Mouse (Mus musculus) spleen, postnatal 10 days (tissue): ENCODE results near the gene Tmsb15a.
"Not testable (repeated sequence)": the region's sequence is repeated elsewhere in the genome, so short reads cannot be mapped to it uniquely, and the experiment has no call there.

Source experiments
- DNase-seq, 2 experiments: peaks; one replicate each; pipeline ENCODE4 v3.0.0; 2021 to 2022; ENCODE audit warnings: low spot score in 2 of 2

Tmsb15a gene

DNA sequence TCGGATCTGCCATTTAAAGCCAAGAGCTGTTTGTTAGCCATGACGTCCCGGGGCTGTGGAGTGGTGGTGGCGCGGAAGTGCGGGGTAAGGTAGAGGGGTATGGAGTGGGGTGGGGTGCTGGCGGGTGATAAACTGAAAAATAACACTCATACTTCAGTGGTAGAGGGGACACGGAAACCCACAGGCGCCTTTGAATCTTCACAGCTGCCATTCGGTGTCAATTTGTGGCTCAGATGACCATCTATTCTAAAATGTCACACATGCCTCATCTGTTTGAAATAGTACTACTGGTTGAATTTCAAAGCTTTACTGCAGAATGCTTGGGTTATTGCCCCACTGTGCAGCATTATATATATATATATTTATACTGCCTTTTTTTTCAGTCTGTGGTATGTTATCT lies at the start of gene Tmsb15a:
Gene Tmsb15a, minus strand, starts transcription at position 101 of the 400 bp plus-strand sequence.
- no peak for DNase-seq

DNA sequence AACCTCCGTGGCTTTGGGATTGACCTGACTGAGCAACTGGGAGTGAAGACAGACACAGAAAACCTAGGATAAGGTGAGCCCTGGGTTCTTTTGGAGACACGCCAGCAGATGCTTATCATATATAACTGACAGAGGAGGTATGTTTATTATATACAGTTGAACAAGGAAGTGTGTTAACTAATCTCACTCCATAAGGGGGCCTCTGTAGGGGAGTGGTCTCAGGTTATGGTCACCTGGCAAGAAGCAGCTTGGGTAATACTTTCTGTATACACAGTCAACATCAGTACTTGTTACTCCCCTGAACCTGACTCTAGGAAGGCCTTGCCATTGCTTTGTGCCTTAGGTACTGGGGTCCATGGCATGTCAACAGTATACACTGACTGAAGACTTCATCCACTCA lies 43.5 kb upstream of the Tmsb15a start:
- DNase-seq: no peak

DNA sequence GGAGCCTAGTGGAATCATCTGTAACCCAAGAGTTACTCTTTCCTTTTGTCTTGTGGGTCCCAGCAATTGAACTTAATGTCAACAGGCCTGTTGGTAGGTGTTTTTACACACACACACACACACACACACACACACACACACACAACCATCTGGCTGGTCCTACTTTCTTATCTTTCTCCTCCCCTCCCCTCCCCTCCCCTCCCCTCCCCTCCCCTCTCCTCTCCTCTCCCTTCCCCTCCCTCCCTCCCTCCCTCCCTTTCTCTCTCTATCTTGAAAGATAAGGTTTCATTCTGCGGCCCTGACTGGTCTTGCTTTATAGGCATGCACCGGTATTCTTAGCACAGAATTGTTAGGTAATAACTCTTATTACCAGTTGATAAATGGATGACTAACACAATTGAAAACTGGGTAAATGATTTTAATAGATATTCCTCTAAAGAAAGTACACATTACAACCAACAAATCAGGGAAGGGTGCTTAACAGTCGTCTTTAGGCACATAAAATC lies 43.0 kb upstream of the Tmsb15a start:
- DNase-seq: no peak

DNA sequence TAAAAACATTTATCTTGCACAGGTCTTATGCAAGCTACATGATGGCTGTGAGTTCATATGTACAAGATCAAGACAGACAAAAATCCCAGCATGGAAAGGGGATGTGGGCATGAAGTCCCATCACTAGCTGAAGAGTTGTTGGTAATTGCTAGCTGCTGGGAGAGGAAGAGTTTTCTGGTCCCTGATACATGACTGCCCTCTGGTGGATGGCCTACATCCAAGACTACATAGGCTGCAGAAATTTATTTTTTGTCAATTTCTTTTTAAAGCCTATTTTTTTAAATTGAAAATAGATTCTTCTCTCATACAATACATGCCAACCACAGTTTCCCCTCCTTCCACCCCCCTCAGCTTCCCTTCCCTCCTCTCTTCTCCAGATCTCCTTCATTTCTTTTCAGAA lies 36.6 kb upstream of the Tmsb15a start:
- peak in 1 of 2 experiments; percentile 15 for DNase-seq

DNA sequence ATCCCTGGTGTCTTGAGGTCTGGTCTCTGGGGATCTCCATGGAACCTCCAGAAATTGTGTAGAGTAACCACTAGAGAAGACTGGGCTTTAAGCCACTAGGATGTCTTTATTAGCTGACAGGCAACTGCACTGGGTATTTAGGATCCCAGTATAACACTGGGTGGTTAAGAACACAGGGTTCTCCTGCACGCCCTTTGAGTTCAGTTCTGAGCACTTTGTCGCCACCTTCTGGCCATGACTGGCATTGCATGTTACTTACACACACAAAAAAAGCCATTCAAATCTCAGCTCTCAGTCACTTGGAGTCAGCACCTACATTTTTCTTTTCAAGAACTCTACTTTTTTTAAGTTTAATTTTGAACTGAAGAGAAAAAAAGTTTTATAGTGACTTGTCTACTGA lies 27.8 kb upstream of the Tmsb15a start:
- DNase-seq: peak; percentile 58 to 77

DNA sequence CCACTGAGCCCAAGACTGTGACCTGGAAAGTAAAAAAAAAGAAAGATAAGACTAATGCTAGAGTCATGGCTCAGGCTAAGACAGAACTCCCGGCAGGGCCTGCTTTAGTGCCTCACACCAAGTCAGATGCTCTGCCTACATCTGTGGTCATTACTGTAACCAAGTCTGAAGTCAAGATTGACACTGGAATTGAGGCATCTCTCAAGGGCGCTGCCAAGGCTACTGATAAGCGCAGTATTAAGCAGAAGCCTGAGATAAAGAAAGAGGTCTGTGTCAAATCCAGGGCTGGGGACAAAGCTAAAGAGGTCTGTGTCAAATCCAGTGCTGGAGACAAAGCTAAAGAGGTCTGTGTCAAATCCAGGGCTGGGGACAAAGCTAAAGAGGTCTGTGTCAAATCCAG lies 20.3 kb upstream of the Tmsb15a start:
- DNase-seq: not testable (repeated sequence)

DNA sequence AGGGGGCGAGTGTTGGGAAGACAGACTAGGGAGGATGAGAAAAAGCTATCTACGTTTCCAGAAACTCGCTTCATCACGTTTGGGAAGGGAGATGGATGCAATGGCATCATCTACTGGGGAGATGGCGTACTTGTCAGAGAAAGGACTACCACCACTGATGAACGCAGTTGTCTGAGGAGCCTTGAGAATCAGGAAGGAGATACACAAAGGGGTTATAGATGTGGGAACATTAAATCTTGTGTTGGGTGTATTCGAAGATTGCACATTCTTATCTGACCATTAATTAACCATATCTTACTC lies 17.9 kb upstream of the Tmsb15a start:
- DNase-seq: no peak

DNA sequence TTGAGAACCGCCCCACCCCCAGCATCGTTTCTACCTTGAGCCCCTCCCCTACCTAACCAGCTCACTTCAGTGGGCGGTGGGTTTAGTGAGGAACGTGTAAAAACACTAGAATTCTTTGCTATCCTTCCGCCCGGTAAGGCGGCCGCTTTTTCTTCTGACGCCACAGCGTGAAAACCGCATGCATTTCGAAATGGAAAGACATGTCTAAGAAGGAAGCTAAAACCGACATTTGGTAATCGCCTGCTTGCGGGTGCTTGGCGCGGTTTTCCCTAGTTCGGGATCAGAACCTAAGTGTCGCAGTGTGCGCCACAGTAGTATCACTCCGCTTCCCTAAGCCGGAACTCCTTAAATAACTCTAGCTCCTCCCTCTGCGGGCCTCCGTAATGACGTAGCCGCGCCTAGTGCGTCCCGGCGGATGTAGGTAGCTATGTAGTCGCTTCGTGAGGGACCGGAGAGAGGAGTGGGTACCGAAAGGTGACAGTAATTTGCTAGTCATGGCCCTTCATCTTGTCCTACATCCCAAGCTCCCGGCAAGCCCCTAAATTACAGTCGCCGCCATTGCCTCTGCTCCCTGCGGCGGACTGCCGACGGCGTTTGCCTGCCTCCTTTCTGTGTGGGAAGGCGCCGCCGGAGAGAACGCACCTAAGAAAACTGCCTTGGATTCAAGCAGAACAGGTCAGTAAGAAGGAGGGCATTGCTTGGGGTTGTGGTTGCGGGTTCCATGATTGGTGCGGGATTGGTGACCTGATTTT lies 17.4 kb upstream of the Tmsb15a start, which contains the start of the genes Armcx5 and Gprasp1:
Gene Armcx5, plus strand, starts transcription at position 430 of the 752 bp plus-strand sequence.
Gene Gprasp1, plus strand, starts transcription at position 430 of the 752 bp plus-strand sequence.
- DNase-seq: peak; percentile 66 to 86

DNA sequence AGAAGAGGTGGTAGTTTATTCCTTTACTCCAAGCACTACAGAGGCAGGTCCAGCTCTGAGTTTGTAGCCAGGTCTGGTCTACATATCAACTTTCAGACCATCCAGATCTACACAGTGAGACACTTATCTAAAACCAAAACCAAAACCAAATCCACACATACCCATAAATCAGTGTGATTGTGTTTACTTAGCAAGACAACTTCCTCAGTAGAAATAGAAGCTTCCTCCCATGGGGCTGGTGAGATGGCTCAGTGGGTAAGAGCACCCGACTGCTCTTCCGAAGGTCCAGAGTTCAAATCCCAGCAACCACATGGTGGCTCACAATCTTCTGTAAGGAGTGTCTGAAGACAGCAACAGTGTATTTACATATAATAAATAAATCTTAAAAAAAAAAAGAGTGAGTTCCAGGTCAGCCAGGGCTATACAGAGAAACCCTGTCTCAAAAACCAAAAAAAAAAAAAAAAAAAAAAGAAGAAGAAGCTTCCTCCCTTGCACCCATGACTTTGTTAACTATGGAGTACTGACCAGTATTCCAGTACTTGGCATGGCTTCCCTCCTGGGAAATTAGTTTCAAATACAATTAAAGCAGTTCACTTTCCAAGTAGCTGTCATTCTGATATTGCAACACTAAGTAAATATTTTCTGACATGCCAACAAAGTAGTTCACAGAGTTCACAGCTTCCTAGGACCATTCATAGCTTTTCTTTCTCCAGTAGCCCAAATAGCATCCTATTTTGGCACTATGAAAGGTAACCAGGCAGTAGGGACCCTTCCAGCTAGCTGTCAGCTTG lies 13.9 kb upstream of the Tmsb15a start:
- DNase-seq: no peak

DNA sequence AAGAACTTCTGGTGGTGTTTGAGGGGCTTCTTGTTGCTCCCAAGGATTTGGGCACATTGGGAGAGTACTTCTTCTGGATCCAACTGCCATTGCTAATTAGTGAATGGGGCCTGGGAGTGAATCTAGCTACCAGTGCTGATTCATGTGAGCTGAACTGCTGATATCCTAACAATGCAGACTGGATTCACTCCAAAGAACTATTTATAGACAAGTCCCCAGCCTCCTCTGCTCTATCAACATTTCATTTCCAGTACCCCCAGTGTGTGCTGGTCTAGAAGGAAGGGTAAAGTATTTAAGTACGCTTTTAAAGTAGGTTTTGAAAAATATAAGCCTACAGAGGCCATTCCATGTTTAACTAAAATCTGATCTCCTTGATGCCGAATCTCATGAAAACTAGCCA lies 12.2 kb downstream of the Tmsb15a start:
- no peak for DNase-seq

DNA sequence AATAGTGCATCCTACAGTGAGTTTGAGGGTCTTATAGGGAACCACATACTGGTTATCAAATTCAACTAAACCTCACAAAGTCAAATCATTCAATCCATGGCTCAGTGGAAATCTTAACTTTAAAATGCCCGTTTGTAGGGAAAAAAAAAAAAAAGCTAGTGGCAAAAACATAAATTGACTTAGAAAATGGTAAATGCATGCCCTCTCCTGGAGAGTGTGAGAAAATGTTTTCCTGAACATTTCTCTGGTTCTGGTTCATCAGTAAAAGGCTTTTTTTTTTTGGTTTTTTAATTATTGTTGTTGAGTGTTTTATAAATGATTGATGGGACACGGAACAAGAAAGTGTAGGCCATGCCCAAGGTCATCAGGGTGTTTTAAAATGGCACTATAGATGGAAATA lies 20.7 kb downstream of the Tmsb15a start:
- no peak for DNase-seq

DNA sequence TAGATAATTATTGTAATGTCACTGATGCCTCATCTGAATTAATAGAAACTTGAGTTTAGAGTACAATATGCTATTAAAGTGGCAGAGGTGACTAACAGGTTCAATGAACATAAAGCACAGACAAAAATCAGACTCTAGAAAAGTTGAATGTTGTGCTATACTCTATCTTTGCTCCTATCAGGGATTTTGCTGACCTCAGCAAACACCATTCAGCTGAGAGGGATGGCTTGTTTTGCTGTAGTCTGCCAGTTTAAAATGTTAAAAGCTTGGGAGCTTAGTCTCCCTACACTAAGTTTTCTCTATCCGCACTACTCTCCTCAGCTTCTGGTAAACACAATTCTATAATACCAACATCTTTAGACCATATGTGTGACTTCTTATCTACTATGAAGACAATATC lies 21.9 kb downstream of the Tmsb15a start:
- DNase-seq: no peak

DNA sequence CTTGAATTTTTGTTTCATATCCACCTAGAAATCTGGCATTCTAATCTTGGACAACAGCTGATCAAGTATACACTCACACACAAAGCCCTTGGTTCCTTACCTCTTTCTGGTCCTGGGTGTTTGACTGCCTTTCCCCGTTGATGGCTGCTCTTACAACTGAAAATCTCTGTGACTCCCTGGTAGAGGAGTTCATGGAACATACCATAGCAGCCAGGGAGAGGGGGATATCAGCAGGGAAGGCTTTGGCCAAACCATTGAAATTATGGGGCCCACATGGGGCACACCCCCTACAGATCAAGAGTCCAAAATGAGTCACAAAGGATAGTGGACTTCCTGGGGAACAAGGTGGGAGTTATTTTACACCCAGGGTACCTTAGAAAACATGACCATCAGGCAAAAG lies 31.4 kb downstream of the Tmsb15a start, which contains the start of gene Tcp11x2:
Gene Tcp11x2, minus strand, starts transcription at position 158 of the 400 bp plus-strand sequence.
- DNase-seq: no peak

DNA sequence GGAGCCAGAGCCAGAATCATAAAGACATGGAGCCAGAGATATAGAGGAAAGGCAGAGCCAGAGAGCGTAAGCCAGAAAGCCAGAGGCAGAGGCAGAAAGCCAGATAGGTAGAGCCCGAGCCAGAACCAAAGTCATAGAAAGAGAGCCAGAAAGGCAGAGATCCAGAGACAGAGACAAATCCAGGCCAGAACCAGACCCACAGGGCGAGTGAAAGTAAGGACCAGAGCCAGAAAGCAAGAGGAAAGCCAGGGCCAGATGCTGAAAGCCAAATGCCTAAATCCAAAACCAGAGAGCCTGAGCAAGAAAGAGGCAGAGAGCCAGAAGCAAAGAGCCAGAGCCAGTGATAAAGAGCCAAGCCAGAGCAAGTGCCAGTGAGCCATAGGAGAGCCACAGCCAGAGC lies 37.3 kb downstream of the Tmsb15a start:
- DNase-seq: no peak

DNA sequence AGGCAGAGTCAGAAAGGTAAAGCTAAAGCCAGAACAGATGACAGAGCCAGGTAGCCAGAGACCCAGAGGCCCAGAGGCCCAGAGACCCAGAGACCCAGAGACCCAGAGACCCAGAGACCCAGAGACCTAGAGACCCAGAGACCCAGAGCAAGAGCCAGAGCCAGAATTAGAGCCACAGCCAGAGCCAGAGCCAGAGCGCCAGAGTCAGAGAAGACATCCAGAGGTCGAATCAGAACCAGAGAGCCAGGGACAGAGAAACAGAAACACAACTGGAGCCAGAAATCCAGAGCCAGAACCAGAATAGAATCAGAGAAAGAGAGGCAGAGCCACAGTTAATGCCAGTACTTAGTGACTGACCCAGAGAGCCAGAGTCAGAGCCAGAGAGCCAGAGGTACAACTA lies 43.2 kb downstream of the Tmsb15a start:
- no peak for DNase-seq
